Mouse (Mus musculus): ENCODE measurements at regions not wholly inside any gene's neighbourhood (a gene's known extent, or its start where the extent isn't known, plus 50 kb on each side); places are given as distances from the start of the nearest gene placed in this dataset.
"Not testable (repeated sequence)": the region's sequence is repeated elsewhere in the genome, so short reads cannot be mapped to it uniquely, and the experiment has no call there.

DNA sequence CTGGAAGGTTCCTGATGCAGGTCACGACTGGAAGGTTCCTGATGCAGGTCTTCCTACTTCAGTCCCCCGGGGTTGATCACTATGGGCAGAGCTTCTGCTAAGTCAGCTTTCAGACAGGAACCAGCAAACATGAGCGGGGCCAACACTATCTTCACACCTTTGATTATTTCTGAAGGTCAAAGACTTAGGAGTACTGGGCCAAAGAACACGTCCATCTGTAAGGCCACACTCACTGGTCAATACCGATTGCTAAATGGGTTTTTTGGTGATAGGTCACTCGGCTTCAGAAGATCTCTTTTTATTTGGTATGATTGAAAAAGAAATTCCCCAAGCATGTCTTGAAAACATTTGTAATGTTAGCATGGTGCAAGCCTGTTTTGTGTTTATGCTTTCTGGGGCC, 90.2 kb upstream of the Stt3b start:
- no peaks in the 10 kb centered on the region for H3K36me3 ChIP-seq (ENCODE audit: inconsistent target)
- no peak overlapping the region for H3K27ac ChIP-seq
- H3K4me3 ChIP-seq (ENCODE audit: inconsistent target) = no peak overlapping the region
- no peaks in the 10 kb centered on the region for H3K79me2 ChIP-seq (ENCODE audit: inconsistent target)
- WGBS (ENCODE audit: missing documents) = 92% methylated on average over 6 of the region's 6 CpGs

DNA sequence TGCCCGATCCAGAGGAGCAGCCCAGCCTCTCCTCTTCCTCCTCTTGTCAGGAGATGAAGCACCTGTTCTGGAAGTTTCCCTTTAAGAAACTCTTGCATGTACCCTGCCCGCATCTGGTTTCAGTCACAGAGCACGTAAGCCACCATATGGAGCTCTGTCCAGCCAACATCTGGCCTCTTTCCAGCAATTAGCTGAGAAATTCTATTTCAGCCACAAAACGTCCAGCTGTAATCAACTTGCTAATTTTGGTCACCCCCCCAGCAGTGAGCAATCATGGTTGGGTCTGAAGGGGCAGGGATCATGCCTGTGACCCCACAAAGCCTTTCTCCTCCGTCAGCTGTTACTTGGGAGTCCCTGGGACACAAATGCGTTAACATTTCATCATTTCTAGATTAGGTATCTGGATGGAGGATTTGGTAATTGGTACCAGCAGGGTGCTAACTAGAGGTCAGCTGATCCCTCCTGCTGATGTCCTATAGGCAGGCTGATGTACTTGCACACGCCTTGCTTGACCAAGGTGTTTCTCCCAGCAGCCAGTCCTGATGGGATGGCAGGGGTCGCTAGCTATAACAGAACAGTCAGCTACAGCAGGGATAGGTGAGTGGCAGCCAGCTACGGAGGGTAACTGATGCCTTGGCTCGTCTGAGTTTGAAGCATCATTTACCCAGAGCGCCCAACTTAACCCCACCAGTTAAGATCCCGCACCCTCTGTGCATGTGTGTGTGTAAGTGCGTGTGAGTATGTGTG, 91.4 kb upstream of the Stt3b start:
- H3K36me3 ChIP-seq (ENCODE audit: inconsistent target) = no peaks in the 10 kb centered on the region
- H3K79me2 ChIP-seq (ENCODE audit: inconsistent target) = no peaks in the 10 kb centered on the region
- H3K27ac ChIP-seq = no peak overlapping the region
- H3K4me3 ChIP-seq (ENCODE audit: inconsistent target) = no peak overlapping the region
- 91% methylated on average over 13 of the region's 13 CpGs for WGBS (ENCODE audit: missing documents)

DNA sequence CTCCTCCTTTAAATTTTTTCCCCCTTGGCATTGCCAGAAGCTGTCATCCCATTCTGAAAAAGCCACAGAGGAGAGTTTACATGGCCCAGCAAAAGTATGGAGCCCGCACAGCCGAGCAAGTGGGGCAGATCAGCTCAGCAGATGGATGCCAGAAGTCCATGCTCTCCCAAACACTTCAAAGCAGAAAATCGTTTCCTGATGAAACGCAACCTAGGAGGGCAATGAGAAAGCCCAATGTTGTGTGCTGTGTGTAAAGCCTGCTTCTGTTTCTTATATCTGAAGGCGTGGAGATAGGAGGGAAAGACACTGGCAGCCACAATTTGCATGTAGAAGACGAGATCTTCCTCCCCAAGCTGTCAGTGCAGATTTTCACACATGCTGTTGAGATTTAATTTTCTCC, 92.4 kb upstream of the Stt3b start:
- Histone ChIP-seq H3K79me2 (ENCODE audit: inconsistent target) (no peaks in the 10 kb centered on the region), H3K4me3 (ENCODE audit: inconsistent target) (no peak overlapping the region), H3K27ac (no peak overlapping the region), H3K36me3 (ENCODE audit: inconsistent target) (no peaks in the 10 kb centered on the region)
- WGBS (ENCODE audit: missing documents) = 95% methylated on average over 6 of the region's 6 CpGs

DNA sequence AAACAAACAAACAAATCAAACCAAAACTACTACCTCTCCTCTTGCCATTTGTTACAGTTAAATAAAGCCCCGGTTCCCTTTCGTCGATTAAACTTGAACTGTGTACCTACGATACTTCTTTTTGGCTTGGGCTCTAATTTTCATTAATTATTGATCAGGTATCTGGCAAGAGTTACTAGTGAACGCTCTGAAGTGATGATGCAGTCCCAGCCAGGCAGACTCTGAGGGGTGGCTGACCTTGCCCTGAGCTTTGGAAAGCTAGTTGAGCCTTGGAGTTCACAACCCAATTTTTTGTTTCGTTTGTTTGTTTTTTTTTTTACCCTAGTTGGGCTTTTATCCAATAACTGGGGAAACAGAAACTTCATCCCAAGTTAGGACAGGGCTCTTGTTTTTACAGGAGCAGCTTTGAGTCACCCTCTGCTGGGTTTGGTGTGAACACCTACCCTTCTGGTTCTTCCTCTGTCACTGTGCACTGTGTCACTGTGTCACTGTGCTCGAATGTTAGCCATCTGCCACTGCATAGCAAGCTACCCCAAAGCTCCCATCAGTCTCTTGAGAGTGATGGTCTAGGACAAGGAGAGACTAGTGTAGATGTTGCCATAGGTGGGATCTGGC, 93.2 kb upstream of the Stt3b start:
- WGBS (ENCODE audit: missing documents) = 92% methylated on average over 7 of the region's 7 CpGs
- Histone ChIP-seq H3K27ac (no peak overlapping the region), H3K4me3 (ENCODE audit: inconsistent target) (no peak overlapping the region), H3K79me2 (ENCODE audit: inconsistent target) (no peaks in the 10 kb centered on the region), H3K36me3 (ENCODE audit: inconsistent target) (no peaks in the 10 kb centered on the region)

DNA sequence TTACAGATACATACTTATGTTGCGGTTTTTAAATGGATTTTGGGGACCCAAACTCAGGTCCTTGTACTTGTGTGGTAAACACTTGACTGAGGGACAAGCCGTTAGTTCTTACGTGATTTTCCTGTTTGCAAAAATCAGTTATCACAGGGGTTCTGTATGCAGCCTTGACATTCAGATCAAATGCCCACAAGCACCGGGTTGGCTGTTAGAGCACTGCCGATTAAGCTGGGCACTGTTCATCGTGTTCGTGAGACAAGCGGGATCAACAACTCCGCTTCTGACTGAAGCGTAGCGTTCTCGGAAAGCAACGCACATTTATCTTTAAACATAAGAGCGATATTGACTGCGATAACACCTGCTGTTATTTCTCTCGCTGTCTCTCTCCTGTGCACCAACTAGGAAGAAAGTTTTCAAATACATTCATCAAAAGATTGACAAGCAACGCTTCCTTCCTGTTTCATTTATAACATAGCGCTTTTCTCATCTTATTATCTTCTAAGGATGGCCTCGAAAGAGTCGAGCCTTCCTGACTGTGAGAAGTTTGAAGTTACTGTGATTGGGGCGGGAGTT, 97.8 kb upstream of the Stt3b start:
- Histone ChIP-seq H3K36me3 (ENCODE audit: inconsistent target) (no peaks in the 10 kb centered on the region), H3K4me3 (ENCODE audit: inconsistent target) (no peak overlapping the region), H3K79me2 (ENCODE audit: inconsistent target) (no peaks in the 10 kb centered on the region), H3K27ac (no peak overlapping the region)
- WGBS (ENCODE audit: missing documents) = 81% methylated on average over 21 of the region's 21 CpGs

DNA sequence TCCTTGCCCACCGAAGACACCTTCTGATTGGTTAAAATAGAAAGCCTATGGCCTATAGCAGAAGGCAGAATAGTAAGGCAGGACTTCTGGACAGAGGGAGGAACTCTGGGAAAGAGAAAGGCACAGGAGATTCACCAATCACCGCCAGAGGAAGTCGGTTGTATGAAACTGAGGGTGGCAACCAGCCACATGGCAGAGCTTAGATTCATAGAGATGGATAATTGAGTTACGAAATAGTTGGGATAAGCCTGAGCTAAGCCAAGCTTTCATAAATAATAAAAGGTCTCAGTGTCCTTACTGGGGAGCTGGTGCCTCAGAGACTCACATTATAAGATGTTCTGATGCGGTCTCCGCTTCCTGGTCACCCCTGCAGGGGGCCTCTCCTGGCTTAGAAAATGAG, 98.7 kb upstream of the Stt3b start:
- 90% methylated on average over 6 of the region's 6 CpGs for WGBS (ENCODE audit: missing documents)
- Histone ChIP-seq H3K36me3 (ENCODE audit: inconsistent target) (no peaks in the 10 kb centered on the region), H3K27ac (no peak overlapping the region)

DNA sequence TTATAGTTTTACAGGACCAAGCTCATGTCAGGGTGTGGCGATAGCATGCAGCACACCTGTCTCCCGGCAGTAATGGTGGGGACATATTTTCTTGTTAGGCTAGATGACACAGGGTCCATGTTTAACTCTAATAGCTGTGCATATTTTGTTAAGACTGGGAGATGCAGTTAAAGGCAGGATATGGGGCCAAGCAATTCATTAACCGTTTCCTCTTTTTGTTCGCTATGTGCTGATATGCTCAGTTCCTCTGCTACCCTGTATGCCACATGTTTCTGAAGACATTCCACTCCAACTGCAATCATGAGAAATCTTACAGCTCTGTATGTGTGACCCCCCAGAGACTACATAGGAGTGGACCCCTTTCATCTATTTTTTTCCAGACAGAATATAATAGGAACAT, 104.0 kb upstream of the Stt3b start:
- H3K36me3 ChIP-seq (ENCODE audit: inconsistent target) = no peaks in the 10 kb centered on the region
- H3K27ac ChIP-seq = no peak overlapping the region
- WGBS (ENCODE audit: missing documents) = 27% methylated on average over 4 of the region's 4 CpGs
- H3K79me2 ChIP-seq (ENCODE audit: inconsistent target) = no peaks in the 10 kb centered on the region
- no peak overlapping the region for H3K4me3 ChIP-seq (ENCODE audit: inconsistent target)

More for the DNA sequence above, 98.7 kb upstream of the Stt3b start:
- H3K79me2 ChIP-seq (ENCODE audit: inconsistent target) = no peaks in the 10 kb centered on the region
- H3K4me3 ChIP-seq (ENCODE audit: inconsistent target) = no peak overlapping the region

DNA sequence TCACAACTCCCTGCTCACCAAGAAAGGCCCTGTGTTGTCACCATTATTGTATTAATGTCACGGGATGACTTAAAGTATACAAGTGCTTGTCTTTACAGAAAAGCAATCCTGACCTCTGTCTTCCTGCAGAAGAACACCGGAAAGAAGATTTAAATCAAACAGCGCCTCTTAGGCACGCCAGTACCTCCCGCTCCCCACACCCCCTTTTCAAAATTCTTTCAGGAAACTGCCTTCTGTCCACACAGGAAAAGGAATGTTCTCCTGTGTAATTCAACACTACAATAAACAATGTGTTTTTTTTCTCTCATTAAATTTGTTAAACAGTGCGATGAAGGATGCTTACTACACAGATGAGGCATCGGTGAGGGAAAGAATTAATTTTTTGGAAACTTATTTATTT, 112.6 kb upstream of the Stt3b start:
- WGBS (ENCODE audit: missing documents) = 92% methylated on average over 7 of the region's 7 CpGs
- no peak overlapping the region for H3K4me3 ChIP-seq (ENCODE audit: inconsistent target)
- H3K27ac ChIP-seq = no peak overlapping the region
- no peaks in the 10 kb centered on the region for H3K36me3 ChIP-seq (ENCODE audit: inconsistent target)
- no peaks in the 10 kb centered on the region for H3K79me2 ChIP-seq (ENCODE audit: inconsistent target)

DNA sequence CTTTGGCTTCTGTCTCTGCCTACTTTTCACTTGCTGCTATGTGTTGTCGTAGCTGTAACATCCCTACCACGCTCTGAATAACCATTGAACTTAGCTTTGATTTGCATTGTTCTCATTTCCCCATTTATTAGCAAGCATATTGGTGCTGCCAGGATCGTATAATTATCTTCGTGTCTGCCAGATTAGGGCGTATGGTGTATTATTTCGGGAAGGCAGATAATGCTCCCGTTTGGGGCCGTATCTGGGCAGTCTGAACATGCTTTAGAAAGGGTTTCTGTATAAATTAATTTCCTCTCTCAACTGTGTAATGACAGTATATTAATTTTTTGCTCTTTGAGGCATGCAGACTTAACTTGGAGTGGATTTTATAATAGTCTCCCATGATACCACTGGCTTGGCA, 116.5 kb upstream of the Stt3b start:
- Histone ChIP-seq H3K27ac (no peak overlapping the region), H3K36me3 (ENCODE audit: inconsistent target) (no peaks in the 10 kb centered on the region), H3K4me3 (ENCODE audit: inconsistent target) (no peak overlapping the region), H3K79me2 (ENCODE audit: inconsistent target) (no peaks in the 10 kb centered on the region)
- WGBS (ENCODE audit: missing documents) = 92% methylated on average over 8 of the region's 8 CpGs

DNA sequence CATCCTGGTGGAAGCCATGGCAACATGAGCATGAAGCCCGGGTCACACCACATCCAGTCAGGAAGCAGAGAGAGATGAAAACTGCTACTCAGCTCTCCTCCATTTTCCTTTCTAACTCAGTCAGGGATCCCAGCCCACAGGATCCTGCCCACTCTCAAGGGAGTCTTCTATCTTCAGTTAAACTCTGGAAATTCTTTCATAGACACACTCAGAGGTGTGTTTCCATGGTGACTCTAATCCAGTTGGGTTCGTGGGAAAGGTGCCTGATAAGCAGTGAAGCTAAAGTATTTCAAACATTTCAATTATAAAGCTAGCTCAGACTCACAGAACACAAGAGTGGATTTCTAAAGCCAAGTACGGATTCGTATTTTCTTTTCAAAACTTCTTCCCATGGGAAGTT, 120.0 kb upstream of the Stt3b start:
- 94% methylated on average over 4 of the region's 4 CpGs for WGBS (ENCODE audit: missing documents)
- H3K36me3 ChIP-seq (ENCODE audit: inconsistent target) = no peaks in the 10 kb centered on the region
- no peak overlapping the region for H3K27ac ChIP-seq
- H3K79me2 ChIP-seq (ENCODE audit: inconsistent target) = no peaks in the 10 kb centered on the region
- H3K4me3 ChIP-seq (ENCODE audit: inconsistent target) = no peak overlapping the region

DNA sequence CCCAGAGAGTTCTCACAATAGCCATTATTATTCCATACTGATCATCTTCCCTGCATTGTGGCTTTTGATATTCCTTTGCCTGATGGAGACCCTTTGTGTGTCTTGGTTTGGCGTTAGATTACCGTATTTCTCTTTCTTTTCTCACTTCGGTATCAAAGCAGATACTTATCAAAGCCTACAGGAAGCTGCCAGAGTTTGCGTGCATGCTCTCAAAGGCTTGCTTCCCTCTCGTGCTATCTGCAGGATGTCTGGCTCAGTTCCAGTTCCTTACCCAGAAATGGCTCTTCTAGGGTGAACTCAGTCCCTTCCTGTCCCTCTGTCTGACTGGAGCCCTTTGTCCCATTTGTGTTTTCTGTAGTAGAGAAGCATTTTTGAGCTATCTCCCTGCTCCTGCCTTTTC, 124.5 kb upstream of the Stt3b start:
- no peaks in the 10 kb centered on the region for H3K79me2 ChIP-seq (ENCODE audit: inconsistent target)
- H3K4me3 ChIP-seq (ENCODE audit: inconsistent target) = no peak overlapping the region
- WGBS (ENCODE audit: missing documents) = 3% methylated on average over 5 of the region's 5 CpGs
- H3K36me3 ChIP-seq (ENCODE audit: inconsistent target) = no peaks in the 10 kb centered on the region
- no peak overlapping the region for H3K27ac ChIP-seq

DNA sequence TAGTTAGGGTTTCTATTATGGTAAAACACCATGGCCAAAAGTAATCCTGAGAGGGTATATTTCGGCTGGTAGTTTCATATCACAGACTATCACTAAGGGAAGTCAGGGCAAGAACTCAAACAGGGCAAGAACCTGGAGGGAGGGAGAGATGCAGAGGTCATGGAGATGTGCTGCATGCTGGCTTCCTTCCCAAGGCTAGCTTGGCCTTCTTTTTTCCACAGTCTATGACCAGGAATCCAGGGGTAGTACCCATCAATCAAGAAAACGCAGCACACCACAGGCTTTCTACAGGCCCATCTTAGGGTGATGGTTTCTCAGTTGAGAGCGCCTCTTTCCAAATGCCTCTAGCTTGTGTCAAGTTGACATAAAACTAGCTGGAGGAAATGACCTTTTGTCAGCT, 126.1 kb upstream of the Stt3b start:
- Histone ChIP-seq H3K27ac (no peak overlapping the region), H3K79me2 (ENCODE audit: inconsistent target) (no peaks in the 10 kb centered on the region), H3K36me3 (ENCODE audit: inconsistent target) (no peaks in the 10 kb centered on the region), H3K4me3 (ENCODE audit: inconsistent target) (no peak overlapping the region)
- 96% methylated on average over 3 of the region's 3 CpGs for WGBS (ENCODE audit: missing documents)

DNA sequence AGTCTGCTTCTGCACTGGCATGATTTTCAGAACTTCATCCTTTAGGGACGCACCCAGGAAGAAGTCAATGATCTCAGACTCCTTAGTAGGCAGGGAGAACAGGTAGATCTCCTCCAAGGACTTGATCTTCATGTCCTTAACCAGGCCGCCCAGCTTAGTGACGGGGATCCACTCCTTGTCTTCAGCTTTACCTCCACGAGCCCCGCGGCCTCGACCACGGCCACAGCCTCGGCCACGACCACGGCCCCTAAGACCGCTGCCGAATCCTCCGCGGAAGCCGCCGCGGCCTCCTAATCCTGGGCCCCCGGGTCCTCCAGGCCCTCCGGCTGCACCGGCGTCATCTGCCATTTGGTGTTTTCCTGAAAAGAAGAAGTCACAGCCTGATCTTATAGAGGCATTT, 128.0 kb upstream of the Stt3b start:
- H3K36me3 ChIP-seq (ENCODE audit: inconsistent target); H3K4me3 ChIP-seq (ENCODE audit: inconsistent target); H3K79me2 ChIP-seq (ENCODE audit: inconsistent target); H3K27ac ChIP-seq: not testable (repeated sequence)
- WGBS (ENCODE audit: missing documents) = 80% methylated on average over 12 of the region's 22 CpGs

DNA sequence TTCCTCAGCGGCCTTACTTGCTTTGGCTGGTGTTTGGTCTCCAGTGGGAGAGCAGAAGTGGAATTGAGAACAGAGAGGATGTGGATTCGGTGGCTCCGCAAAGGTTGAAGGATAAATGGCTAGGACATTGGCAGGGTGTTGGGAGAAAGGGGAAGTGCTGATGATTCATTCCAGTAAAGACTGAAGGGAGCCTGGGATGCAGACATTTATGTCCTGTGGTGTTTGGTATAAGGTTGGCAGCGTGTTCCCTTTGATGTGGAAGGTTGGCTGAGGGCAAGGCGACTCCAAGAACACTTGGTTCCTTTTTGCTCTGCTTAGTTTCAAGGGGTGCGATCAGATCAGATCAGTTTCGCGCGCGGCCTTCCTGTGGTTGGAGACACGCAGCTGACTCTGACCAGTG, 136.5 kb upstream of the Stt3b start:
- H3K36me3 ChIP-seq (ENCODE audit: inconsistent target) = no peaks in the 10 kb centered on the region
- no peak overlapping the region for H3K27ac ChIP-seq
- no peaks in the 10 kb centered on the region for H3K79me2 ChIP-seq (ENCODE audit: inconsistent target)
- H3K4me3 ChIP-seq (ENCODE audit: inconsistent target) = no peak overlapping the region
- WGBS (ENCODE audit: missing documents) = 85% methylated on average over 11 of the region's 11 CpGs

DNA sequence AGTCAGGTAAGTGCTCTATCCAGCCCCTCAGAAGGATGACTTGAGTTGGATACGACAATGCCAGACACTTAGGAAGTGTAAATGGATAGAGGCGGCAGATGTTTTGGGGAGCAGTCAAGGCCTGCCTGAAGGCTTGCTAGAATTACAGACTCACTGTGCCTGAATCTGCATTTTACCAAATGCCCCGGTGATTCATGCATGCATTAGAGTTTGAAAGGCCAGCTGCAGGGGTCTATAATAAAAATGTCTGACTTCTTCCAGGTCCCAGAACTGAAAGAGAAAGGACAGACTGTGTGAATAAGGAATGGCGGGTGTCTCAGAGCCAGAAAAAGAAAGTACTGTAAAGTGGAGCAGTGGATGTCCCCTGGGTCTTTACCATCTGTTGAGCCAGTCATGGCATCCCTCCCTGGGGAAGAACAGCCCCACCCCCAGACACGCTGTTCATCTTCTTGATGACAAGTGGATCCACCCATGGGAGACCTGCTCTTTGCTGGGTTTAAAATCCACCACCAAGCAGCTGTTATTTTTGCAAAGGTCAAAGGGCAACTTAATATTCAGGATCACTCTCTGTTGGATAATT, 140.6 kb upstream of the Stt3b start:
- Histone ChIP-seq H3K79me2 (ENCODE audit: inconsistent target) (no peaks in the 10 kb centered on the region), H3K36me3 (ENCODE audit: inconsistent target) (no peaks in the 10 kb centered on the region), H3K4me3 (ENCODE audit: inconsistent target) (no peak overlapping the region), H3K27ac (no peak overlapping the region)
- 89% methylated on average over 5 of the region's 5 CpGs for WGBS (ENCODE audit: missing documents)

All from macrophage (primary cell).